Mouse (Mus musculus) MEL (cell line): ENCODE measurements around the gene Dnaic2. TPM values are rescaled to one million over a fixed set of nuclear protein-coding genes. Genes with fewer than 3 reads are reported as not detected.

Source experiments
- DNase-seq: peaks from one replicate; pipeline ENCODE4 v3.0.0; 2011; ENCODE audit warnings: low read depth, low spot score
- H3K27ac ChIP-seq: 2 replicates; pipeline ENCODE4 v1.5.1; 2012; ENCODE audit warnings: low read depth, mild to moderate bottlenecking, control low read depth, low read length, moderate library complexity; ENCODE audit not compliant: control insufficient read depth
- H3K27me3 ChIP-seq, 2 experiments: fragments of 150-350 bp in 1 of 2; sonication (generic) in 1 of 2; 2 replicates each; pipeline ENCODE4 v1.6.1; 2012; ENCODE audit warnings: low read length in 2 of 2, mild to moderate bottlenecking in 2 of 2, improper control_type of control experiment in 1 of 2, moderate library complexity in 1 of 2; ENCODE audit not compliant: insufficient read depth in 2 of 2, control insufficient read depth in 1 of 2
- H3K36me3 ChIP-seq, 2 experiments: 2 replicates each; pipeline ENCODE4 v1.6.1; 2012 to 2014; ENCODE audit warnings: low read length in 2 of 2, improper control_type of control experiment in 1 of 2, inconsistent platforms in 1 of 2, mild to moderate bottlenecking in 1 of 2; ENCODE audit not compliant: insufficient read depth in 2 of 2, control insufficient read depth in 1 of 2
- H3K4me1 ChIP-seq, 2 experiments: fragments of 150-350 bp in 1 of 2; sonication (generic) in 1 of 2; 2 replicates each; pipeline ENCODE4 v1.6.1; 2012; ENCODE audit warnings: low read length in 2 of 2, improper control_type of control experiment in 1 of 2, mild to moderate bottlenecking in 1 of 2; ENCODE audit not compliant: insufficient read depth in 2 of 2, control insufficient read depth in 1 of 2
- H3K4me3 ChIP-seq, 2 experiments: fragments of 150-350 bp in 1 of 2; sonication (generic) in 1 of 2; 2 replicates each; pipeline ENCODE4 v1.5.1; 2012; ENCODE audit warnings: low read depth in 2 of 2, low read length in 2 of 2, mild to moderate bottlenecking in 2 of 2, moderate library complexity in 2 of 2, control low read depth in 1 of 2, improper control_type of control experiment in 1 of 2; ENCODE audit not compliant: control insufficient read depth in 1 of 2, insufficient read depth in 1 of 2
- H3K79me2 ChIP-seq: 2 replicates; pipeline ENCODE4 v1.6.1; 2012; ENCODE audit warnings: mild to moderate bottlenecking, low read length, moderate library complexity; ENCODE audit not compliant: control insufficient read depth, poor library complexity, insufficient read depth
- H3K9ac ChIP-seq: 2 replicates; pipeline ENCODE4 v1.6.1; 2012; ENCODE audit warnings: low read depth, mild to moderate bottlenecking, control low read depth, low read length, moderate library complexity; ENCODE audit not compliant: control insufficient read depth, poor library complexity, severe bottlenecking
- H3K9me3 ChIP-seq: fragments of 150-350 bp; sonication (generic); replicated peaks from 2 replicates; pipeline ENCODE4 v1.6.1; 2012; ENCODE audit warnings: mild to moderate bottlenecking, low read length, improper control_type of control experiment, moderate library complexity; ENCODE audit not compliant: insufficient read depth
- CHD1 ChIP-seq: IDR thresholded peaks from 2 replicates; pipeline ENCODE4 v1.6.1; 2012; ENCODE audit warnings: low read depth, mild to moderate bottlenecking, inconsistent platforms, low read length, improper control_type of control experiment
- CHD2 ChIP-seq: IDR thresholded peaks from 2 replicates; pipeline ENCODE4 v1.6.1; 2011; ENCODE audit warnings: low read length, improper control_type of control experiment
- CTCF ChIP-seq, 3 experiments: IDR thresholded peaks in 2 of 3; conservative IDR thresholded peaks in 1 of 3; 2 replicates each; pipeline ENCODE4 v1.5.1; 2011 to 2012; ENCODE audit warnings: low read length in 3 of 3, low read depth in 2 of 3, mild to moderate bottlenecking in 2 of 3, improper control_type of control experiment in 1 of 3, inconsistent platforms in 1 of 3, mixed read lengths in 1 of 3, moderate library complexity in 1 of 3; ENCODE audit not compliant: control insufficient read depth in 1 of 3, insufficient read depth in 1 of 3, poor library complexity in 1 of 3, severe bottlenecking in 1 of 3
- ELF1 ChIP-seq: IDR thresholded peaks from 2 replicates; pipeline ENCODE4 v1.6.1; 2014; ENCODE audit warnings: low read depth, mild to moderate bottlenecking, inconsistent platforms, low read length, improper control_type of control experiment, moderate library complexity
- ETS1 ChIP-seq: IDR thresholded peaks from 2 replicates; pipeline ENCODE4 v1.6.1; 2012; ENCODE audit warnings: low read depth, mild to moderate bottlenecking, inconsistent platforms, low read length, improper control_type of control experiment, moderate library complexity
- GABPA ChIP-seq: IDR thresholded peaks from 2 replicates; pipeline ENCODE4 v1.6.1; 2012; ENCODE audit warnings: low read depth, mild to moderate bottlenecking, inconsistent platforms, low read length, improper control_type of control experiment, moderate library complexity
- GATA1 ChIP-seq: IDR thresholded peaks from 2 replicates; pipeline ENCODE4 v1.6.1; 2011; ENCODE audit warnings: low read depth, low read length, improper control_type of control experiment
- HCFC1 ChIP-seq: IDR thresholded peaks from 2 replicates; pipeline ENCODE4 v1.6.1; 2012; ENCODE audit warnings: low read depth, mild to moderate bottlenecking, inconsistent platforms, low read length, improper control_type of control experiment, moderate library complexity
- MAFK ChIP-seq: IDR thresholded peaks from 2 replicates; pipeline ENCODE4 v1.6.1; 2011; ENCODE audit warnings: low read depth, mild to moderate bottlenecking, low read length, improper control_type of control experiment, borderline replicate concordance
- MAZ ChIP-seq: IDR thresholded peaks from 2 replicates; pipeline ENCODE4 v1.6.1; 2012; ENCODE audit warnings: low read depth, mild to moderate bottlenecking, inconsistent platforms, low read length, improper control_type of control experiment
- MEF2A ChIP-seq: IDR thresholded peaks from 2 replicates; pipeline ENCODE4 v1.6.1; 2014; ENCODE audit warnings: low read depth, mild to moderate bottlenecking, inconsistent platforms, low read length, improper control_type of control experiment; ENCODE audit not compliant: poor library complexity, insufficient replicate concordance, severe bottlenecking; ENCODE audit errors: extremely low read depth
- NELFE ChIP-seq: IDR thresholded peaks from 2 replicates; pipeline ENCODE4 v1.6.1; 2011; ENCODE audit warnings: low read depth, low read length, improper control_type of control experiment
- POLR2AphosphoS2 ChIP-seq: IDR thresholded peaks from 2 replicates; pipeline ENCODE4 v1.6.1; 2011; ENCODE audit warnings: low read length, improper control_type of control experiment
- POLR2AphosphoS5 ChIP-seq: IDR thresholded peaks from 2 replicates; pipeline ENCODE4 v1.6.1; 2012; ENCODE audit warnings: low read depth, borderline replicate concordance, mild to moderate bottlenecking, inconsistent platforms, low read length, moderate library complexity, mixed read lengths
- RAD21 ChIP-seq: IDR thresholded peaks from 2 replicates; pipeline ENCODE4 v1.6.1; 2011; ENCODE audit warnings: mild to moderate bottlenecking, low read depth, low read length, improper control_type of control experiment
- TBP ChIP-seq: IDR thresholded peaks from 2 replicates; pipeline ENCODE4 v1.8.0; 2011; ENCODE audit warnings: low read depth, low read length, improper control_type of control experiment
- USF1 ChIP-seq: IDR thresholded peaks from 2 replicates; pipeline ENCODE4 v1.6.1; 2014; ENCODE audit warnings: low read depth, mild to moderate bottlenecking, inconsistent platforms, low read length, improper control_type of control experiment, moderate library complexity
- ZC3H11A ChIP-seq: IDR thresholded peaks from 2 replicates; pipeline ENCODE4 v1.6.1; 2012; ENCODE audit warnings: low read depth, mild to moderate bottlenecking, inconsistent platforms, low read length, improper control_type of control experiment
- ZMIZ1 ChIP-seq: IDR thresholded peaks from 2 replicates; pipeline ENCODE4 v1.6.1; 2012; ENCODE audit warnings: low read depth, mild to moderate bottlenecking, inconsistent platforms, low read length, improper control_type of control experiment, moderate library complexity
- ZNF384 ChIP-seq: IDR thresholded peaks from 2 replicates; pipeline ENCODE4 v1.6.1; 2012; ENCODE audit warnings: low read depth, mild to moderate bottlenecking, inconsistent platforms, low read length, improper control_type of control experiment
- polyA plus RNA-seq, 2 experiments: library from polyadenylated mRNA; stranded (reverse) in 1 of 2; unstranded in 1 of 2; fragments of >175 nt in 1 of 2; fragments of >200 nt in 1 of 2; gene quantifications; 2 replicates each; pipeline versions ENCODE4 v1.2.1 to v1.2.4; 2012; ENCODE audit warnings: low replicate concordance in 2 of 2, low read depth in 1 of 2; ENCODE audit not compliant: insufficient read length in 2 of 2, insufficient read depth in 1 of 2, missing spikeins in 1 of 2
- total RNA-seq: library from RNA; depleted of rRNA; stranded (reverse); fragments of 300-350 nt; gene quantifications from 2 replicates; pipeline ENCODE4 v1.2.3, GENCODE M21; 2012

Gene Dnaic2
- total and polyA plus RNA-seq, 3 experiments: not detected

DNA sequence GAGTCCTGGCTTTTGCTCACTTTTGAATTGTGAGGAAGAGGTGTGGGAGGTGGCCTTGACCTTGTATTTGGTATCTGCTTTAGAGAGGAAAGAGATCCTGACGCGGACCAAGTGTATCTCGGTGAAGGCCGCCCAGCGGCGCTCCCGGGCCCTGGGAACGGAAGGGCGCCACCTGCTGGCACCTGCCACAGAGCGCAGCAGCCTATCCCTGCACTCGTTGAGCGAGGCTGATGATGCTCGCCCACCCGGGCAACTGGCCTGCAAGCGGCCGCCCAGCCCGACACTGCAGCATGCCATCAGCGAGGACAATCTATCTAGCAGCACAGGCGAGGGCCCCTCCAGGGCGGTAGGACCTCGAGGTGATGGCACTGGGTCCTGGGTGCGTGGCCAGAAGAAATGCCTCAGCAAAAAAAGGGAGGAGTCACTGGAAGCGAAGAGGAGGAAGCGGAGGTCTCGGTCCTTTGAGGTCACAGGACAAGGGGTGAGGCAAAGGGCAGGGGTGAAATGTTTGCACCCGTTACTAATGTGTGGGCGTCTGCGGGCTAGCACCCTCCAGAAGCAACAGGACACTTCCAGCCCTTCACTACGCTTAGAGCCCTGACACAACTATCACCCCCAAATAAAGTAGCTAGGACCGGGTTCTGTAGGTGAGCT is 62.0 kb downstream of the Dnaic2 start:
- H3K4me3 ChIP-seq: no peak overlapping the region
- no peaks in the 10 kb centered on the region for H3K4me1 ChIP-seq
- no peaks in the 10 kb centered on the region for H3K79me2 ChIP-seq
- H3K27me3 ChIP-seq: no peaks in the 10 kb centered on the region
- no peak overlapping the region for H3K27ac ChIP-seq
- no peak for DNase-seq
- TF ChIP-seq CTCF (IDR thresholded peaks at IDR 0.05 in 2 of 3, conservative IDR thresholded peaks at IDR 0.05 in 1 of 3; ENCODE audit: control insufficient read depth in 1 of 3, insufficient read depth in 1 of 3, low read depth in 2 of 3, low read length in 3 of 3, poor library complexity in 1 of 3, severe bottlenecking in 1 of 3): peak in 1 of 3 experiments; percentile 28; a peak in 1 of 6 replicates
- no peak for TF ChIP-seq ZNF384
- H3K9me3 ChIP-seq: no peaks in the 10 kb centered on the region
- no peaks in the 10 kb centered on the region for H3K36me3 ChIP-seq
- H3K9ac ChIP-seq: no peak overlapping the region

DNA sequence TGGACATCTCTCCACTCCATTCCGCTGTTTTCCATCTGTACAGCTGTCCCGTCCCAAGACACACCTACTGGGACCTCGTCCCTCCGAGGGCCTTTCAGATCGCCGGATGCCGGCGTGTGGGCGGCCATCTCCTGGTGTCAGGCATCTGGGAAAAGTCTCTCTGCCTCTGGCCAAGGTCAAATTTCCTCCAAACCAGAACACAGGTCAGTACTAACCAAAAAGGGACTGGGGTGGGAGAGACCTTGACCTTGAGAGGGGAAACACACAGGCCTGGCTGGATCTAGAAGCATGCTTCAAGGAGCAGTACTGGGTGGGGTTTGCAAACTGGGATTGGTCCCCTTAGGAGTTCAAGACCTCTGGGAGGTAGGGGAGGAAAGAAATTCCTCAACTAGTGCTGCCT is 62.5 kb downstream of the Dnaic2 start:
- no peak for DNase-seq
- Histone ChIP-seq H3K4me3 (no peak overlapping the region), H3K9ac (no peak overlapping the region), H3K36me3 (no peaks in the 10 kb centered on the region), H3K9me3 (no peaks in the 10 kb centered on the region), H3K27ac (no peak overlapping the region), H3K27me3 (no peaks in the 10 kb centered on the region), H3K79me2 (no peaks in the 10 kb centered on the region), H3K4me1 (no peaks in the 10 kb centered on the region)
- TF ChIP-seq CHD2 (no peak), NELFE (no peak), RAD21 (no peak), ZC3H11A (no peak), ELF1 (no peak), HCFC1 (no peak), POLR2AphosphoS2 (no peak), GATA1 (no peak), ZMIZ1 (no peak), POLR2AphosphoS5 (no peak), MAFK (no peak)

DNA sequence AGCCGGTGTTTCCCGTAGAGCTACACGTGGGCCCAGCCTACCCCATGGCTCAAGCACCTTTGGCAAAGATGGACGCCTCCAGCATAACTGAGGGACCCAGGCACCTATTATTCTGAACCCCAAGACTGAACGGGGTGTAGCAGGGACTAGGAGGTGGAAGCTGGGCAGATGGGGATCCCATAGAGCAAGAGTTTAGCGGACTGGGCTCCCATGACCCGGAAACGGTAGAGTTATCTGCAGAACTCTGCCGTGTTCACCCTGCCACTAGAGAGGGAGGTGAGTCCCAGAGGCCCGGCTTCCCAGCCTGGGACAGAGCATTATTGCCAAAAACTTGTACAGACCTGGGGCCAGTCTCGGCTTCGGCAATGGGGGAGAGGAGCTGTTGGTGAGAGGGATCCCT is 63.0 kb downstream of the Dnaic2 start:
- Histone ChIP-seq H3K4me1 (no peaks in the 10 kb centered on the region), H3K27me3 (no peaks in the 10 kb centered on the region), H3K4me3 (no peak overlapping the region), H3K79me2 (no peaks in the 10 kb centered on the region), H3K9me3 (no peaks in the 10 kb centered on the region), H3K36me3 (no peaks in the 10 kb centered on the region), H3K9ac (no peak overlapping the region), H3K27ac (no peak overlapping the region)
- TF ChIP-seq MEF2A (no peak), CHD1 (no peak), MAZ (no peak), TBP (no peak), USF1 (no peak), ETS1 (no peak), GABPA (no peak), ELF1 (no peak)
- DNase-seq: no peak
